Mouse (Mus musculus): ENCODE measurements at regions not wholly inside any gene's neighbourhood (a gene's known extent, or its start where the extent isn't known, plus 50 kb on each side); places are given as distances from the start of the nearest gene placed in this dataset.

GRCm38 (mm10) chr8:41529581-41529980 is 112.7 kb upstream of the Frg1 start:
- ATAC-seq (replicated peaks; ENCODE audit: poor library complexity, severe bottlenecking) = no peak

DNA sequence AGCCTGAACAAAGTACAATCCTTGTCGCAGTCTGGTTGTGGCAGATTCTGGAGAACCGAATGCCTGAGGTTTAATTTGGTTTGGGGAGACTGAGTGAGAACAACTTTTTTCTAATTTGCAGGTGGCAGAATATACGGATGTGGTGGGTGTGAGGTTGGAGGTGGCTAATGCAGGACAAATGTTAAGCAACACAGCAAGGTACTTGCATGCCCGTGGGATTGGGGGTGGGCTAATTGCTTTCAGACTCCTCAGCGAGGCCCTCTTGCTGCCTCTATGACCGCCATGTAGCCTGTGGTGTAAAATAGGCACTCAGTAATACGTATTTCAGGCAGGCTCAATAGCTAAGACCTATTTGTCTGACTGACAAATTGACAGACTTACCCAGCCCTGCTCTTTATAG is 109.4 kb upstream of the Frg1 start:
- ATAC-seq (replicated peaks; ENCODE audit: poor library complexity, severe bottlenecking) = no peak

GRCm38 (mm10) chr8:41485163-41485562 is 68.3 kb upstream of the Frg1 start:
- ATAC-seq (replicated peaks; ENCODE audit: poor library complexity, severe bottlenecking) = no peak

DNA sequence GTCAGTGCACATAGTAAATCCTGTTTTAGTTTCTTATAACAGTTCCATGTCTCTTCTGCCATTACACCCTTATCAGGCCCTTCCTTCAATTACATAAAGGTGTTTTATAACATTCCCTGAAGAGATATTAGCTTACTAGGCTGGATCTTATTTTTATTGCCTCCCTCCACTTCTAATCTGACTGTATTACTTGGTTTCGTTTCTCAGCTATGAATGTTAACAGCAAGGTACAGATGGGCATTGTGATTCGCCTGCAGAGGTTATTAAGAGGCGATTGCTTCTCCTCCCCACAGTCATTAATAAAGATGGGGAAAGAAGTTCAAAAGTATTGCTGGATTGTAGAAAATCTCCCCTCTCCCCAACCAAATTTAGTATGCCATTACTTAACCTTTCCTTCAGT is 66.4 kb upstream of the Frg1 start:
- no peak for ATAC-seq (replicated peaks; ENCODE audit: poor library complexity, severe bottlenecking)

DNA sequence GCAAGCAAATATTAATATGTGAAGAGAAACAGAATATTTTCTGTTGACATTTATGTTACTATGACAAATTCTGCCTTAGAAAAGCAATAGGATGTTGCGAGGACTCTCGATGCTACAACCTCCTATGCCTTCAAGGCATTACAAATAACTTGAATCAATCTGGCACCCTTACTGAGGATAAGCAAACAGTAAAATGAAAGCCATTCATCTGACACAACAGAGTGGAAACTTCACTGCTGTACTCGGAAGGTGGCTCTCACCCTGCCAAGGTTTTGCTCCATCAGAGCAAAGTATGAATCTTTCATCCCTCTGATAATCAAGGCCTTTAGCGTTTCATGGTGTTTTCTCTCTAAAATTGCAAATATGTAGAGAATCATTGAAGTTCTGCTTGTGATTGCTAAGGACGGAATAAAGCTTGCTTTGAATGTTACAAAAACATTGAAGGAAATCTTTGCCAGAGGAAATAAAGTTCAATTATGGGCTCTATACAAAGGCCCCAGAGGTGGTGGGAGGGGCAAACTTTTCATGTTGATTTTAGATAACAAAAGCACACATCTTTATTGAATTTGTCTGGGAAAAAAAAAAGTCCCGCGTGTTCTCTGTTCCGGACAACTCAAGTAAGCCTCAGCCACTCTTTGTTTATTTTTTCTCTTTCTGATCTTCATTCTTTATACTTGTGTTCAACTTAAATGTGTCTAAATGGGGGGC is 56.3 kb upstream of the Frg1 start:
- ATAC-seq (replicated peaks; ENCODE audit: poor library complexity, severe bottlenecking) = no peak

DNA sequence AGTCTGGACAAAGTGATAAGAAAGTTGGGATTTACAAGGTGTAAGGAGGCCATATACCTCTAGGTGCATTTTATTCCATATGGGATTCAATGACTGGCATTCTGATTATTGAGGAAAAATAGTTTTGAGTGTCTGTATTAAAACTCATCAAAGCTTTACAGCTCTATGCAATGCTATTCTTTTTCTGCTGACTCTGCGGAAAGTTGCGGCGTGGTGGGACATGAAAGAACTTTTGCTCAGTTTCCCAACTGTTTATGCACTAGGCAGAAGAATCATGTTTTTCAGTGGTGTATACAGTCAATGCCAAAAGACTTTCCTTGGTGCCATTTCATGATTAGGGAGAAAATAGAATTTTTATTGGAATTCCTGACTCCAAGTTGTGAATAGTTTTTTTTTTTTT is 55.4 kb upstream of the Frg1 start:
- ATAC-seq (replicated peaks; ENCODE audit: poor library complexity, severe bottlenecking) = no peak
